Mouse (Mus musculus) left cerebral cortex, adult 11 months (tissue): Measurements from ENCODE around the gene Ubash3b.

Source experiments
- DNase-seq: peaks from one replicate; pipeline ENCODE4 v3.0.0; 2022; ENCODE audit warnings: low spot score

Ubash3b gene

GRCm38 (mm10) chr9:41087831-41088383, 73.6 kb downstream of the Ubash3b start:
- no peak for DNase-seq

- no peak for DNase-seq
Measured at GRCm38 (mm10) chr9:41084191-41084901, 77.2 kb downstream of the Ubash3b start.

- no peak for DNase-seq
Measured at GRCm38 (mm10) chr9:41083386-41084055, 78.0 kb downstream of the Ubash3b start.

GRCm38 (mm10) chr9:41082891-41083290, 78.6 kb downstream of the Ubash3b start:
- DNase-seq, result no peak

GRCm38 (mm10) chr9:41080877-41081276, 80.6 kb downstream of the Ubash3b start:
- no peak for DNase-seq

- DNase-seq, result no peak
Measured at GRCm38 (mm10) chr9:41079428-41080155, 81.9 kb downstream of the Ubash3b start.

GRCm38 (mm10) chr9:41078198-41078597, 83.3 kb downstream of the Ubash3b start:
- DNase-seq, result no peak

GRCm38 (mm10) chr9:41076150-41076549, 85.3 kb downstream of the Ubash3b start:
- no peak for DNase-seq

- DNase-seq, result no peak
Measured at GRCm38 (mm10) chr9:41075528-41075927, 86.0 kb downstream of the Ubash3b start.

GRCm38 (mm10) chr9:41073196-41074009, 88.1 kb downstream of the Ubash3b start:
- no peak for DNase-seq

GRCm38 (mm10) chr9:41072786-41073185, 88.7 kb downstream of the Ubash3b start:
- DNase-seq, result no peak

GRCm38 (mm10) chr9:41071906-41072511, 89.5 kb downstream of the Ubash3b start:
- DNase-seq, result no peak

- DNase-seq, result no peak
Measured at GRCm38 (mm10) chr9:41070761-41071181, 90.7 kb downstream of the Ubash3b start.

- DNase-seq, result no peak
Measured at GRCm38 (mm10) chr9:41069509-41069908, 92.0 kb downstream of the Ubash3b start.

- DNase-seq, result no peak
Measured at GRCm38 (mm10) chr9:41061446-41061845, 100.1 kb downstream of the Ubash3b start.

GRCm38 (mm10) chr9:41060617-41061016, 100.9 kb downstream of the Ubash3b start:
- DNase-seq, result no peak

- DNase-seq, result no peak
Measured at GRCm38 (mm10) chr9:41058765-41059535, 102.5 kb downstream of the Ubash3b start.

- DNase-seq, result peak; percentile 86
Measured at GRCm38 (mm10) chr9:41054166-41054565, 107.3 kb downstream of the Ubash3b start.

- no peak for DNase-seq
Measured at GRCm38 (mm10) chr9:41053478-41053877, 108.0 kb downstream of the Ubash3b start.
